Mouse (Mus musculus) midbrain, embryonic 11.5 days (tissue): ENCODE results near the gene Slc6a3. TPM values are rescaled to one million over a fixed set of nuclear protein-coding genes. Genes with fewer than 3 reads are reported as not detected.

Experiments used
- ATAC-seq: fragments of 200-750 bp; cut with Nextera tagmentation; 2 replicates; pipeline ENCODE4 v1.8.0; 2017; ENCODE audit warnings: moderate TSS enrichment, moderate library complexity; ENCODE audit not compliant: low FRiP score
- DNase-seq: peaks from one replicate; pipeline ENCODE4 v3.0.0; 2015; ENCODE audit warnings: low spot score; ENCODE audit errors: missing footprints
- H3K27ac ChIP-seq: fragments of 300-500 bp; sonication (generic); 2 replicates; pipeline ENCODE4 v1.5.1; 2014; ENCODE audit warnings: low read depth, low read length
- H3K27me3 ChIP-seq: fragments of 300-500 bp; sonication (generic); 2 replicates; pipeline ENCODE4 v1.6.1; 2014; ENCODE audit warnings: mild to moderate bottlenecking, low read length, moderate library complexity, mixed read lengths; ENCODE audit not compliant: control insufficient read depth, insufficient read depth
- H3K36me3 ChIP-seq: fragments of 300-500 bp; sonication (generic); 2 replicates; pipeline ENCODE4 v1.6.1; 2014; ENCODE audit warnings: mild to moderate bottlenecking, low read length, moderate library complexity, mixed read lengths; ENCODE audit not compliant: control insufficient read depth, insufficient read depth
- H3K4me1 ChIP-seq: fragments of 300-500 bp; sonication (generic); 2 replicates; pipeline ENCODE4 v1.6.1; 2014; ENCODE audit warnings: low read length; ENCODE audit not compliant: control insufficient read depth, insufficient read depth
- H3K4me2 ChIP-seq: fragments of 300-500 bp; sonication (generic); 2 replicates; pipeline ENCODE4 v1.6.1; 2014; ENCODE audit warnings: mild to moderate bottlenecking, moderate library complexity
- H3K4me3 ChIP-seq: fragments of 300-500 bp; sonication (generic); 2 replicates; pipeline ENCODE4 v1.5.1; 2014; ENCODE audit warnings: low read depth, low read length
- H3K9ac ChIP-seq: fragments of 300-500 bp; sonication (generic); 2 replicates; pipeline ENCODE4 v1.6.1; 2014; ENCODE audit warnings: low read length
- H3K9me3 ChIP-seq: fragments of 300-500 bp; sonication (generic); 2 replicates; pipeline ENCODE4 v1.6.1; 2016; ENCODE audit warnings: low read length; ENCODE audit not compliant: control insufficient read depth
- WGBS: fragments of 180-500 bp; shearing (Covaris S2); extraction: QIAGEN DNeasy Blood & Tissue Kit; methylation state at CpG from one replicate; pipeline ENCODE4 v1.1.7; 2014; 5-methylcytosine and 5-hydroxymethylcytosine counted together
- polyA plus RNA-seq: library from polyadenylated mRNA; unstranded; fragments of >200 nt; fragmentation: Nextera tagmentation; extraction: Ambion mirVana; gene quantifications from 2 replicates; pipeline ENCODE4 v1.2.1, GENCODE M21; 2014

The Slc6a3 gene
- 0.11 and 0.30 TPM in 2 replicates for polyA plus RNA-seq

GRCm38 (mm10) chr13:73536403-73536821, at the start of gene Slc6a3:
Slc6a3 (plus strand) TSS chr13:73536747.
- H3K9me3 ChIP-seq, result no peaks in the 10 kb centered on the region
- peak within 1 kb of the TSS; percentile 38 for H3K4me3 ChIP-seq
- under 1% methylated on average over 26 of the region's 26 CpGs for WGBS
- peak; percentile 58 for ATAC-seq
- no peaks in the 10 kb centered on the region for H3K36me3 ChIP-seq
- H3K4me1 ChIP-seq, result peaks cover 3% of the 10 kb centered on the region; the same call in 1 of the 2 replicates
- H3K4me2 ChIP-seq, result peak within 1 kb of the TSS; percentile 49
- H3K27me3 ChIP-seq, result peaks cover 32% of the 10 kb centered on the region
- peak within 1 kb of the TSS; percentile 2; the same call in 1 of the 2 replicates for H3K9ac ChIP-seq
- peak; percentile 90 for DNase-seq
- H3K27ac ChIP-seq, result no peak within 1 kb of the TSS

DNA sequence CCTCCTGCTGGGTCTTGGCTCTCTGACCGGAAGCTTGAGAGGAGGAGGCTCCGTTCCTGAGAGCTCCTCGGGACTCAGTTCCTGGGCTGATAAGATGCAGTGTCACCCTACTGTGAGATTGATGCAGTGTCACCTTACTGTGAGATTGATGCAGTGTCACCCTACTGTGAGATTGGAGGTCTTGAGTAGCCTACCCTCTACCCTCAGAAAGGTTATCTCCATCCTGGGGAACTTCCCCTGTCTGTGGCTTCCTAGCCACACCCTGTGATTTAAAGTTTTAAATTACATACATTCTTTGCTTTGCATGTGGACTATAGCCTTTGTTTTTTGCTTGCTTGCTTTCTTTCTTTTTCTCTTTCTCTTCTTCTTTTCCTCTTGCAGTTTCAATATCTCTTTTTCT, 48.4 kb upstream of the Slc6a3 start:
- H3K36me3 ChIP-seq, result peaks cover 9% of the 10 kb centered on the region
- H3K27ac ChIP-seq, result no peak overlapping the region
- H3K9ac ChIP-seq, result no peak overlapping the region
- 73% methylated on average over 3 of the region's 3 CpGs for WGBS
- H3K4me1 ChIP-seq, result no peaks in the 10 kb centered on the region
- ATAC-seq (no peak), DNase-seq (no peak)
- no peaks in the 10 kb centered on the region for H3K27me3 ChIP-seq
- no peaks in the 10 kb centered on the region for H3K9me3 ChIP-seq
- H3K4me3 ChIP-seq, result no peak overlapping the region
- no peak overlapping the region for H3K4me2 ChIP-seq

DNA sequence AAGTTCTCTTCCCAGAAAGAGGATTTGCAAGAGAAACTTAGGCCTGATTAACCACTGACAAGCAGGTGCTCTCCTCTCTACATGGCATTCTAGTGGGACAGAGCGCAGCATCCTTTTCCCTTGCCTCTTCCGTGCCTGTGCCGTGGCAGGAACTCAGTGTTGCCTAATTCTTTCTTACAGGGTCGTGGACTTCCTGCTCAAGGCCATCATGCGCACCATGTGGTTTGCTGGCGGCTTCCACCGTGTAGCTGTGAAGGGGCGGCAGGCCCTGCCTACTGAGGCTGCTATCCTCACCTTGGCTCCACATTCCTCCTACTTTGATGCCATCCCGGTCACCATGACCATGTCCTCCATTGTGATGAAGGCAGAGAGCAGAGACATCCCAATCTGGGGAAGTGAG, 47.8 kb upstream of the Slc6a3 start:
- no peak for ATAC-seq
- H3K27me3 ChIP-seq, result no peaks in the 10 kb centered on the region
- H3K4me1 ChIP-seq, result no peaks in the 10 kb centered on the region
- H3K4me2 ChIP-seq, result no peak overlapping the region
- no peak overlapping the region for H3K27ac ChIP-seq
- H3K4me3 ChIP-seq, result no peak overlapping the region
- no peaks in the 10 kb centered on the region for H3K9me3 ChIP-seq
- DNase-seq, result no peak
- no peak overlapping the region for H3K9ac ChIP-seq
- 91% methylated on average over 9 of the region's 9 CpGs for WGBS
- H3K36me3 ChIP-seq, result peaks cover 9% of the 10 kb centered on the region

- H3K27me3 ChIP-seq, result no peaks in the 10 kb centered on the region
- ATAC-seq (no peak), DNase-seq (no peak)
- no peaks in the 10 kb centered on the region for H3K4me1 ChIP-seq
- H3K9ac ChIP-seq, result no peak overlapping the region
- H3K4me3 ChIP-seq, result no peak overlapping the region
- WGBS, result 87% methylated on average over 3 of the region's 3 CpGs
- H3K9me3 ChIP-seq, result no peaks in the 10 kb centered on the region
- H3K27ac ChIP-seq, result no peak overlapping the region
- H3K4me2 ChIP-seq, result no peak overlapping the region
- H3K36me3 ChIP-seq, result peaks cover 11% of the 10 kb centered on the region
Measured at GRCm38 (mm10) chr13:73489986-73490385, 46.6 kb upstream of the Slc6a3 start.

DNA sequence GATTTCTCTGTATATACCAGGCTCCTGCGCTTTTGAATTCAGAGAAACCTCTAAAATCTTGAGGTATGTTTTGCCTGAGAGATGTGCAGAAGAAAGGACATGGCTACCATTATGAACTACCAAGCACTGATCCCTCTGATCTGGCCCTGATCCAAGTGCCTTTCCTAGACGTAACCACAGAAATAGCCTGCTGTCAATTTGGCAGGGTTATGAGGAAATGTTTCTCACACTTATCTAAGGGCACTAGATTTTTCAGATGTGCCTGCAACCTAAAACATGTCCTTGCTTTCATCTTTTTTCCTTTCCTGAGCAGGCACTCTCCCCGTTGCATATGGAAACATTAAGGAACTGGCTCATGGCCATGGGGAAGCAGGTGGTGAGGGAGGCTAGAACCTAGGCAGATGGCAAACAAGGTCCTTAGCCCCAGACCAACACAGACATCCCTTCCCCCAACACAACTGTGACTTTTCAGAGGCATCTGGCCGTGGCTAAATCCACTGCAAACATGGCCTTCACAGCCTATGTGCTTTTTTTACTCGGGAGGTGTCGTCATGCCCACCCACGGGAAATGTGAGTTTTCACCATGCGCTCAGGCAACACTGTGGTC, 45.9 kb upstream of the Slc6a3 start:
- Histone ChIP-seq H3K4me1 (no peaks in the 10 kb centered on the region), H3K9ac (no peak overlapping the region), H3K4me2 (no peak overlapping the region), H3K36me3 (peaks cover 10% of the 10 kb centered on the region; the same call in 1 of the 2 replicates), H3K4me3 (no peak overlapping the region), H3K27me3 (no peaks in the 10 kb centered on the region), H3K9me3 (no peaks in the 10 kb centered on the region), H3K27ac (no peak overlapping the region)
- ATAC-seq (no peak), DNase-seq (no peak)
- 90% methylated on average over 8 of the region's 8 CpGs for WGBS

GRCm38 (mm10) chr13:73493183-73493582, 43.4 kb upstream of the Slc6a3 start:
- no peak for ATAC-seq

GRCm38 (mm10) chr13:73494528-73494927, 42.0 kb upstream of the Slc6a3 start:
- Histone ChIP-seq H3K36me3 (peaks cover 12% of the 10 kb centered on the region), H3K9ac (no peak overlapping the region), H3K4me1 (no peaks in the 10 kb centered on the region), H3K9me3 (no peaks in the 10 kb centered on the region), H3K4me2 (no peak overlapping the region), H3K27me3 (no peaks in the 10 kb centered on the region), H3K4me3 (no peak overlapping the region), H3K27ac (no peak overlapping the region)
- DNase-seq, result no peak
- no peak for ATAC-seq
- WGBS, result 96% methylated on average over 9 of the region's 9 CpGs

More at GRCm38 (mm10) chr13:73493183-73493582, 43.4 kb upstream of the Slc6a3 start:
- Histone ChIP-seq H3K4me2 (no peak overlapping the region), H3K27me3 (no peaks in the 10 kb centered on the region), H3K27ac (no peak overlapping the region), H3K9me3 (no peaks in the 10 kb centered on the region), H3K36me3 (peaks cover 10% of the 10 kb centered on the region), H3K4me3 (no peak overlapping the region), H3K4me1 (no peaks in the 10 kb centered on the region), H3K9ac (no peak overlapping the region)
- WGBS, result 96% methylated on average over 4 of the region's 4 CpGs
- no peak for DNase-seq

DNA sequence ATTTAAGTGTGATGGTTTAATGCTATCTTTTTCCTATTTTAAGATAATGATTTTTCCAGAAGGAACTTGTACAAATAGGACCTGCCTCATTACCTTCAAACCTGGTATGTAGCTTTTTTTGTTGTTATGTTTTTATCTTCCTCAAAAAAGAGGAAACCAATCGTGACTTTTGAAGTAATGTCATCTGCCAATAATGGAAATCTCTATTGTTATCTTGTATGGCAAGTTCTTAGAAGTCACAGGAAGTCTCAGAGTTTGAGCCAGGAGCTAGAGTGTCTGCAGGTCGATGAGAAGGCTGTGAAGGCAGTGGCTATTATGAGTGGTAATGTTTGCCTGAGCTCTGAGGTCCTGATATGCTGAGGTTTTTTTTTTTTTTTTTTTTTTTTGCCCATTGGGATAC, 40.4 kb upstream of the Slc6a3 start:
- WGBS, result 80% methylated on average over 2 of the region's 2 CpGs
- DNase-seq, result no peak
- no peak overlapping the region for H3K4me2 ChIP-seq
- H3K9ac ChIP-seq, result no peak overlapping the region
- H3K36me3 ChIP-seq, result peaks cover 12% of the 10 kb centered on the region
- no peak for ATAC-seq
- no peak overlapping the region for H3K27ac ChIP-seq
- no peaks in the 10 kb centered on the region for H3K27me3 ChIP-seq
- no peaks in the 10 kb centered on the region for H3K4me1 ChIP-seq
- H3K4me3 ChIP-seq, result no peak overlapping the region
- H3K9me3 ChIP-seq, result no peaks in the 10 kb centered on the region

- no peak overlapping the region; the same call in 1 of the 2 replicates for H3K27ac ChIP-seq
- H3K36me3 ChIP-seq, result peaks cover 15% of the 10 kb centered on the region
- 84% methylated on average over 6 of the region's 6 CpGs for WGBS
Measured at GRCm38 (mm10) chr13:73499893-73500604, 36.5 kb upstream of the Slc6a3 start.

More at GRCm38 (mm10) chr13:73499893-73500604, 36.5 kb upstream of the Slc6a3 start:
- H3K4me2 ChIP-seq, result no peak overlapping the region
- no peak overlapping the region for H3K4me3 ChIP-seq
- no peak overlapping the region for H3K9ac ChIP-seq
- H3K27me3 ChIP-seq, result no peaks in the 10 kb centered on the region
- H3K9me3 ChIP-seq, result no peaks in the 10 kb centered on the region
- no peak for ATAC-seq
- no peaks in the 10 kb centered on the region for H3K4me1 ChIP-seq
- no peak for DNase-seq
